Mouse (Mus musculus) bone marrow macrophage, adult 2 months (primary cell): Measurements from ENCODE around the gene Fut1.

Experiments used
- CTCF ChIP-seq: IDR thresholded peaks from 2 replicates; pipeline ENCODE4 v1.5.1; 2012; ENCODE audit warnings: low read depth, mild to moderate bottlenecking, low read length, moderate library complexity
- POLR2A ChIP-seq: IDR thresholded peaks from 2 replicates; pipeline ENCODE4 v1.6.1; 2012; ENCODE audit warnings: mild to moderate bottlenecking, low read depth, low read length, borderline replicate concordance

GRCm38 (mm10) chr7:45665303-45666138 lies 48.4 kb downstream of the Fut1 start:
- TF ChIP-seq POLR2A (no peak), CTCF (no peak)
